Mouse (Mus musculus) neural tube, embryonic 11.5 days (tissue): ENCODE measurements around the gene Ldlrap1. TPM values are rescaled to one million over a fixed set of nuclear protein-coding genes. Genes with fewer than 3 reads are reported as not detected.

Experiments
- ATAC-seq: fragments of 200-750 bp; cut with Nextera tagmentation; 2 replicates; pipeline ENCODE4 v1.8.0; 2017; ENCODE audit warnings: moderate number of reproducible peaks, mild to moderate bottlenecking, moderate TSS enrichment, moderate library complexity; ENCODE audit not compliant: insufficient read depth, low FRiP score, low TSS enrichment
- DNase-seq: peaks from one replicate; pipeline ENCODE4 v3.0.0-alpha.2; 2015; ENCODE audit warnings: low spot score
- H3K27ac ChIP-seq: fragments of 300-500 bp; sonication (generic); 2 replicates; pipeline ENCODE4 v1.5.1; 2014; ENCODE audit warnings: low read depth, mild to moderate bottlenecking, low read length
- H3K27me3 ChIP-seq: fragments of 300-500 bp; sonication (generic); 2 replicates; pipeline ENCODE4 v1.6.1; 2014; ENCODE audit warnings: mild to moderate bottlenecking, low read length, mixed read lengths; ENCODE audit not compliant: control insufficient read depth, insufficient read depth
- H3K36me3 ChIP-seq: fragments of 300-500 bp; sonication (generic); 2 replicates; pipeline ENCODE4 v1.6.1; 2014; ENCODE audit warnings: mild to moderate bottlenecking, low read length, moderate library complexity, mixed read lengths; ENCODE audit not compliant: control insufficient read depth, insufficient read depth
- H3K4me1 ChIP-seq: fragments of 300-500 bp; sonication (generic); 2 replicates; pipeline ENCODE4 v1.6.1; 2014; ENCODE audit warnings: low read length, mixed read lengths; ENCODE audit not compliant: control insufficient read depth, insufficient read depth
- H3K4me2 ChIP-seq: fragments of 300-500 bp; sonication (generic); 2 replicates; pipeline ENCODE4 v1.6.1; 2014; ENCODE audit warnings: low read depth, mild to moderate bottlenecking, moderate library complexity
- H3K4me3 ChIP-seq: fragments of 300-500 bp; sonication (generic); 2 replicates; pipeline ENCODE4 v1.5.1; 2014; ENCODE audit warnings: low read depth, low read length
- H3K9ac ChIP-seq: fragments of 300-500 bp; sonication (generic); 2 replicates; pipeline ENCODE4 v1.6.1; 2014; ENCODE audit warnings: mild to moderate bottlenecking, low read length
- H3K9me3 ChIP-seq: fragments of 300-500 bp; sonication (generic); 2 replicates; pipeline ENCODE4 v1.6.1; 2016; ENCODE audit warnings: low read length; ENCODE audit not compliant: control insufficient read depth
- WGBS: fragments of 180-500 bp; shearing (Covaris S2); extraction: QIAGEN DNeasy Blood & Tissue Kit; methylation state at CpG from one replicate; pipeline ENCODE4 v1.1.7; 2014; 5-methylcytosine and 5-hydroxymethylcytosine counted together
- polyA plus RNA-seq: library from polyadenylated mRNA; unstranded; fragments of >200 nt; fragmentation: Nextera tagmentation; extraction: Ambion mirVana; gene quantifications from 2 replicates; pipeline ENCODE4 v1.2.1, GENCODE M21; 2014

The Ldlrap1 gene
- polyA plus RNA-seq, 1 experiment from 2014 or later: 7.4 TPM

GRCm38 (mm10) chr4:134702981-134703834 is 64.6 kb downstream of the Ldlrap1 start:
- Histone ChIP-seq H3K27ac (no peak overlapping the region), H3K4me2 (peak overlapping the region; percentile 99), H3K36me3 (no peaks in the 10 kb centered on the region), H3K9me3 (no peaks in the 10 kb centered on the region), H3K4me1 (peaks cover 15% of the 10 kb centered on the region), H3K9ac (peak overlapping the region; percentile 60), H3K4me3 (peak overlapping the region; percentile 58), H3K27me3 (peaks cover 15% of the 10 kb centered on the region)
- DNase-seq (peak; percentile 39), ATAC-seq (no peak)
- WGBS: under 1% methylated on average over 62 of the region's 90 CpGs

DNA sequence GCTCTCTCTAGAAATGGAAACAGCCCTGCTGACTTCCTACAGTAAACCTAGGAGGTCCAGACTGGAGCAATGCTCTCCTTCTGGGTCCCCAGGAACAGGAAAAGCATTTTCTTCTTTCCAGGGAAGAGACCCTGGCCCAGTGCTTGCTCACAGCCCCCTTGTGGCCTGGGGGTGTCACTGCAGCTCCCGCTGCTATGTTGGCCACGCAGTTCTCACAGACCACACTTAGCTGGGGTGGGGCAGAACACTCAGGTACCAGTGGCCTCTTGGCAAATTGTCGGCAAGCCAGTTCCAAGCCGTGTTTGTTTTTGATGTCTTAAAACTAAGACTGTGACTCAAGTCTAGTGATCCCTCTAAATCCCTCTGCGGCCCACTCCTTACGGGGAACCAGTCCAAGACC is 65.9 kb downstream of the Ldlrap1 start:
- H3K9ac ChIP-seq: no peak overlapping the region
- DNase-seq (peak; percentile 76), ATAC-seq (no peak)
- peaks cover 15% of the 10 kb centered on the region for H3K27me3 ChIP-seq
- H3K4me3 ChIP-seq: peak overlapping the region; percentile 58
- no peaks in the 10 kb centered on the region for H3K9me3 ChIP-seq
- peak overlapping the region; percentile 99 for H3K4me2 ChIP-seq
- H3K36me3 ChIP-seq: no peaks in the 10 kb centered on the region
- WGBS: 36% methylated on average over 6 of the region's 6 CpGs
- H3K27ac ChIP-seq: no peak overlapping the region
- H3K4me1 ChIP-seq: peaks cover 15% of the 10 kb centered on the region

GRCm38 (mm10) chr4:134700911-134701310 is 66.9 kb downstream of the Ldlrap1 start:
- H3K4me2 ChIP-seq: no peak overlapping the region
- H3K9ac ChIP-seq: no peak overlapping the region
- ATAC-seq (no peak), DNase-seq (no peak)
- H3K4me1 ChIP-seq: peaks cover 15% of the 10 kb centered on the region
- 100% methylated on average over 2 of the region's 2 CpGs for WGBS
- H3K36me3 ChIP-seq: no peaks in the 10 kb centered on the region
- H3K27ac ChIP-seq: no peak overlapping the region
- H3K9me3 ChIP-seq: no peaks in the 10 kb centered on the region
- no peak overlapping the region for H3K4me3 ChIP-seq
- peaks cover 15% of the 10 kb centered on the region for H3K27me3 ChIP-seq

DNA sequence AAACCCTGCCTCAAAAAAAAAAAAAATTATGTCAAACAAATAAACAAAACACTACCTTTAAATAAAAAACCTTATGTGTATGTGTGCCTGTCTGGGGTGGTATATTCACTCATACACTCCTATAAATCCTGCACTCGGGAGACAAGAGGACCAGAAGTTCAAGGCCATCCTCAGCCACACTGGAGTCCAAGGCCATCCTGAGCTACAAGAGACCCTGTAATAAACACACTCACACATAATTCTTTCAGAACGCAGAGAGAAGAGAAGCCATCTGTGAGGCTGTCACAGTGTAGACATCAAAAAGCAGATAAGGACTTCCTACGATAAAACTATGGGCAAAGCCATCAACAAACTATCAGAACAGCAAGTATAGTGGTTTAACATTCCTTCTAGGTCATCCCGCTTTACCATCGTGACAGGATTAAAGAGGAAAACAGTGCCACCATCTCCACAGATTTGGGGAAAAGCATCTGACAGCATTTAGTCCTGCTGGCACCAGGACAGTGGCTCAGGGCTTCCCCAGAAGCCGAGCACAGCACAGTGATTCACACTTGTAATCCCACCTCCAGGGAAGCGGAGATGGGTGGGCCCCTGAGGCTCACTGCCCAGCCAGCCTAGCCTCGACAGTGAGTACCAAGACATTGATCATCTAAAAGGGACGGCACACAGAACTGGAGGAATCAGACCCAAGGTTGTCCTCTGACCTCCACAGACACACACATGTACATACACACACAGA is 74.5 kb downstream of the Ldlrap1 start:
- no peak for ATAC-seq
- DNase-seq: no peak
- no peaks in the 10 kb centered on the region for H3K36me3 ChIP-seq
- H3K27me3 ChIP-seq: no peaks in the 10 kb centered on the region
- WGBS: 80% methylated on average over 9 of the region's 9 CpGs
- no peaks in the 10 kb centered on the region for H3K4me1 ChIP-seq
- H3K27ac ChIP-seq: no peak overlapping the region
- H3K9ac ChIP-seq: no peak overlapping the region
- no peak overlapping the region for H3K4me3 ChIP-seq
- H3K9me3 ChIP-seq: no peaks in the 10 kb centered on the region
- no peak overlapping the region for H3K4me2 ChIP-seq

DNA sequence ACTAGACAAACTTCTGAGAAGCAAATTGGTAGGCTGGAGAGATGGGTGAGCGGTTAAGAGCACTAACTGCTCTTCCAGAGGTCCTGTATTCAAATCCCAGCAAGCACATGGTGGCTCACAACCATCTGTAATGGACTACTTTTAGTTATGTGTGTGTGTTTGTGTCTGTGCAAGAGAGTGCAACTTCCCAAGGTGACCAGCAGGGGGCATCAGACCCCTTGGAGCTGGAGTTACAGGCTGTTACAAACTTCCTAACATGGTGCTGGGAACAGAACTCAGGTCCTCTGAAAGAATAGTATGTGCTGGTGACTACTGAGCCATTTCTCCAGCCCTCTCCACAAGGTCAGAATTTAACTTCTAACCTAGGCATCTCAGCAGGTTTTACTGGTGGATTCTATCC is 75.4 kb downstream of the Ldlrap1 start:
- H3K4me3 ChIP-seq: no peak overlapping the region
- H3K9ac ChIP-seq: no peak overlapping the region
- H3K27ac ChIP-seq: no peak overlapping the region
- ATAC-seq (no peak), DNase-seq (no peak)
- 97% methylated on average over 1 of the region's 1 CpGs for WGBS
- H3K36me3 ChIP-seq: no peaks in the 10 kb centered on the region
- H3K4me2 ChIP-seq: no peak overlapping the region
- H3K9me3 ChIP-seq: no peaks in the 10 kb centered on the region
- no peaks in the 10 kb centered on the region for H3K4me1 ChIP-seq
- H3K27me3 ChIP-seq: no peaks in the 10 kb centered on the region

Other genes starting within 250 kb of the Ldlrap1 start
- gene Mtfr1l, start 232.6 kb downstream of the Ldlrap1 start, polyA plus RNA-seq: 130 and 133 TPM in 2 replicates
- gene Selenon, start 215.9 kb downstream of the Ldlrap1 start, polyA plus RNA-seq: 48.0 TPM in 2 replicates
- 4.8 and 5.2 TPM in 2 replicates for gene Man1c1, start 63.7 kb downstream of the Ldlrap1 start, polyA plus RNA-seq
- 47.2 and 49.3 TPM in 2 replicates for gene Maco1, start 85.3 kb upstream of the Ldlrap1 start, polyA plus RNA-seq
- 13.8 and 15.7 TPM in 2 replicates for gene Rhd, start 96.5 kb upstream of the Ldlrap1 start, polyA plus RNA-seq
- gene Tmem50a, start 147.0 kb upstream of the Ldlrap1 start, polyA plus RNA-seq: 150 and 160 TPM in 2 replicates
- 340 and 349 TPM in 2 replicates for gene Rsrp1, start 155.6 kb upstream of the Ldlrap1 start, polyA plus RNA-seq
- gene Syf2, start 162.9 kb upstream of the Ldlrap1 start, polyA plus RNA-seq: 64.1 and 73.0 TPM in 2 replicates